Mouse (Mus musculus): ENCODE measurements around the gene Pelp1. TPM values are rescaled to one million over a fixed set of nuclear protein-coding genes. Genes with fewer than 3 reads are reported as not detected.

Pelp1 gene
- polyA plus RNA-seq, 1 experiment from 2014 or later, result 38.1 TPM

- Histone ChIP-seq H3K9me3 (no peaks in the 10 kb centered on the region), H3K27ac (no peak overlapping the region), H3K4me1 (no peaks in the 10 kb centered on the region), H3K27me3 (no peaks in the 10 kb centered on the region), H3K4me2 (no peak overlapping the region), H3K4me3 (no peak overlapping the region), H3K36me3 (no peaks in the 10 kb centered on the region), H3K9ac (no peak overlapping the region)
- ATAC-seq (ENCODE audit: borderline replicate concordance, extremely low read depth, low FRiP score, low TSS enrichment), result no peak
- WGBS, result 58% methylated on average over 4 of the region's 4 CpGs
These were observed 8.4 kb upstream of the Pelp1 start for GRCm38 (mm10) chr11:70418199-70418598.

GRCm38 (mm10) chr11:70413961-70414360 lies 4.1 kb upstream of the Pelp1 start:
- H3K36me3 ChIP-seq, result no peaks in the 10 kb centered on the region
- H3K9ac ChIP-seq, result no peak overlapping the region
- no peak overlapping the region for H3K4me2 ChIP-seq
- no peaks in the 10 kb centered on the region for H3K9me3 ChIP-seq
- peaks cover 6% of the 10 kb centered on the region for H3K4me1 ChIP-seq
- H3K4me3 ChIP-seq, result no peak overlapping the region
- 6% methylated on average over 3 of the region's 3 CpGs for WGBS
- no peak overlapping the region for H3K27ac ChIP-seq
- no peak for ATAC-seq (ENCODE audit: borderline replicate concordance, extremely low read depth, low FRiP score, low TSS enrichment)
- no peaks in the 10 kb centered on the region for H3K27me3 ChIP-seq

GRCm38 (mm10) chr11:70412591-70412990 lies 2.8 kb upstream of the Pelp1 start:
- Histone ChIP-seq H3K4me2 (no peak overlapping the region), H3K4me1 (peaks cover 18% of the 10 kb centered on the region), H3K9me3 (no peaks in the 10 kb centered on the region), H3K9ac (no peak overlapping the region), H3K4me3 (no peak overlapping the region), H3K27ac (no peak overlapping the region), H3K27me3 (no peaks in the 10 kb centered on the region), H3K36me3 (0 out of 2 replicates have a peak, but pooled peaks cover 2% of the 10 kb centered on the region)
- ATAC-seq (ENCODE audit: borderline replicate concordance, extremely low read depth, low FRiP score, low TSS enrichment), result no peak
- 66% methylated on average over 5 of the region's 5 CpGs for WGBS

GRCm38 (mm10) chr11:70410297-70410643 lies 439 bp upstream of the Pelp1 start:
- no peak for ATAC-seq (ENCODE audit: borderline replicate concordance, extremely low read depth, low FRiP score, low TSS enrichment)
- 58% methylated on average over 6 of the region's 6 CpGs for WGBS
- Histone ChIP-seq H3K36me3 (peaks cover 7% of the 10 kb centered on the region), H3K27me3 (no peaks in the 10 kb centered on the region), H3K27ac (peak overlapping the region; percentile 78; the same call in 1 of the 2 replicates), H3K4me2 (peak overlapping the region; percentile 76), H3K9ac (peak overlapping the region; percentile 93; the same call in 1 of the 2 replicates), H3K4me3 (peak overlapping the region; percentile 75), H3K4me1 (peaks cover 22% of the 10 kb centered on the region), H3K9me3 (no peaks in the 10 kb centered on the region)

- peak overlapping the region; percentile 72 for H3K27ac ChIP-seq
These were observed 6.2 kb downstream of the Pelp1 start for GRCm38 (mm10) chr11:70403598-70403997.

GRCm38 (mm10) chr11:70389421-70389820 lies 20.4 kb downstream of the Pelp1 start:
- no peak overlapping the region for H3K4me3 ChIP-seq
- no peak overlapping the region for H3K27ac ChIP-seq
- H3K36me3 ChIP-seq, result peaks cover 22% of the 10 kb centered on the region
- H3K4me1 ChIP-seq, result no peaks in the 10 kb centered on the region
- H3K27me3 ChIP-seq, result no peaks in the 10 kb centered on the region
- no peak overlapping the region for H3K9ac ChIP-seq
- no peak for ATAC-seq (ENCODE audit: borderline replicate concordance, extremely low read depth, low FRiP score, low TSS enrichment)
- H3K9me3 ChIP-seq, result no peaks in the 10 kb centered on the region
- 74% methylated on average over 5 of the region's 5 CpGs for WGBS
- H3K4me2 ChIP-seq, result no peak overlapping the region

More at GRCm38 (mm10) chr11:70403598-70403997, 6.2 kb downstream of the Pelp1 start:
- Histone ChIP-seq H3K9ac (no peak overlapping the region), H3K4me3 (no peak overlapping the region), H3K9me3 (no peaks in the 10 kb centered on the region), H3K4me2 (no peak overlapping the region), H3K27me3 (no peaks in the 10 kb centered on the region), H3K4me1 (peaks cover 21% of the 10 kb centered on the region), H3K36me3 (peaks cover 50% of the 10 kb centered on the region)
- 42% methylated on average over 2 of the region's 2 CpGs for WGBS
- ATAC-seq (ENCODE audit: borderline replicate concordance, extremely low read depth, low FRiP score, low TSS enrichment), result peak; percentile 92

- no peak overlapping the region for H3K27ac ChIP-seq
- H3K9me3 ChIP-seq, result no peaks in the 10 kb centered on the region
- no peak overlapping the region for H3K9ac ChIP-seq
- peaks cover 5% of the 10 kb centered on the region for H3K36me3 ChIP-seq
- WGBS, result 84% methylated on average over 5 of the region's 5 CpGs
- ATAC-seq (ENCODE audit: borderline replicate concordance, extremely low read depth, low FRiP score, low TSS enrichment), result no peak
- no peaks in the 10 kb centered on the region for H3K4me1 ChIP-seq
- H3K4me3 ChIP-seq, result no peak overlapping the region
- no peak overlapping the region for H3K4me2 ChIP-seq
- H3K27me3 ChIP-seq, result no peaks in the 10 kb centered on the region
These were observed 22.4 kb downstream of the Pelp1 start for GRCm38 (mm10) chr11:70387436-70387835.

- Histone ChIP-seq H3K27me3 (no peaks in the 10 kb centered on the region), H3K36me3 (no peaks in the 10 kb centered on the region), H3K4me1 (no peaks in the 10 kb centered on the region), H3K9me3 (no peaks in the 10 kb centered on the region), H3K27ac (no peak overlapping the region), H3K4me2 (no peak overlapping the region), H3K9ac (no peak overlapping the region), H3K4me3 (no peak overlapping the region)
- no peak for ATAC-seq (ENCODE audit: borderline replicate concordance, extremely low read depth, low FRiP score, low TSS enrichment)
- 81% methylated on average over 3 of the region's 3 CpGs for WGBS
These were observed 25.7 kb downstream of the Pelp1 start for GRCm38 (mm10) chr11:70384136-70384535.

- Histone ChIP-seq H3K27ac (no peak overlapping the region), H3K36me3 (no peaks in the 10 kb centered on the region), H3K4me1 (no peaks in the 10 kb centered on the region), H3K27me3 (no peaks in the 10 kb centered on the region), H3K9me3 (no peaks in the 10 kb centered on the region), H3K4me2 (no peak overlapping the region), H3K4me3 (no peak overlapping the region), H3K9ac (no peak overlapping the region)
- ATAC-seq (ENCODE audit: borderline replicate concordance, extremely low read depth, low FRiP score, low TSS enrichment), result no peak
- WGBS, result 72% methylated on average over 2 of the region's 2 CpGs
These were observed 28.5 kb downstream of the Pelp1 start for GRCm38 (mm10) chr11:70381330-70381729.

GRCm38 (mm10) chr11:70380478-70381005 lies 29.3 kb downstream of the Pelp1 start:
- Histone ChIP-seq H3K4me2 (no peak overlapping the region), H3K9me3 (no peaks in the 10 kb centered on the region), H3K9ac (no peak overlapping the region), H3K27ac (no peak overlapping the region), H3K27me3 (no peaks in the 10 kb centered on the region), H3K4me1 (no peaks in the 10 kb centered on the region), H3K4me3 (no peak overlapping the region), H3K36me3 (no peaks in the 10 kb centered on the region)
- WGBS, result 54% methylated on average over 1 of the region's 1 CpGs
- no peak for ATAC-seq (ENCODE audit: borderline replicate concordance, extremely low read depth, low FRiP score, low TSS enrichment)

- no peak overlapping the region for H3K27ac ChIP-seq
- H3K9me3 ChIP-seq, result no peaks in the 10 kb centered on the region
- H3K9ac ChIP-seq, result no peak overlapping the region
- H3K27me3 ChIP-seq, result peaks cover 4% of the 10 kb centered on the region; the same call in 1 of the 2 replicates
- WGBS, result 74% methylated on average over 6 of the region's 6 CpGs
- no peaks in the 10 kb centered on the region for H3K4me1 ChIP-seq
- H3K4me3 ChIP-seq, result no peak overlapping the region
- no peak for ATAC-seq (ENCODE audit: borderline replicate concordance, extremely low read depth, low FRiP score, low TSS enrichment)
- H3K4me2 ChIP-seq, result no peak overlapping the region
- H3K36me3 ChIP-seq, result no peaks in the 10 kb centered on the region
These were observed 33.8 kb downstream of the Pelp1 start for GRCm38 (mm10) chr11:70376054-70376453.

- no peak overlapping the region for H3K4me3 ChIP-seq
- H3K4me2 ChIP-seq, result no peak overlapping the region
- H3K27ac ChIP-seq, result no peak overlapping the region
- H3K36me3 ChIP-seq, result no peaks in the 10 kb centered on the region
- peaks cover 4% of the 10 kb centered on the region; the same call in 1 of the 2 replicates for H3K27me3 ChIP-seq
- no peak overlapping the region for H3K9ac ChIP-seq
- H3K4me1 ChIP-seq, result no peaks in the 10 kb centered on the region
- H3K9me3 ChIP-seq, result no peaks in the 10 kb centered on the region
- ATAC-seq (ENCODE audit: borderline replicate concordance, extremely low read depth, low FRiP score, low TSS enrichment), result no peak
- 72% methylated on average over 3 of the region's 3 CpGs for WGBS
These were observed 35.5 kb downstream of the Pelp1 start for GRCm38 (mm10) chr11:70374302-70374701.

Data from lung, embryonic 15.5 days (tissue).